Comparison of ENCODE assay signal across 15 mouse cellular contexts in the genomic region with DNA sequence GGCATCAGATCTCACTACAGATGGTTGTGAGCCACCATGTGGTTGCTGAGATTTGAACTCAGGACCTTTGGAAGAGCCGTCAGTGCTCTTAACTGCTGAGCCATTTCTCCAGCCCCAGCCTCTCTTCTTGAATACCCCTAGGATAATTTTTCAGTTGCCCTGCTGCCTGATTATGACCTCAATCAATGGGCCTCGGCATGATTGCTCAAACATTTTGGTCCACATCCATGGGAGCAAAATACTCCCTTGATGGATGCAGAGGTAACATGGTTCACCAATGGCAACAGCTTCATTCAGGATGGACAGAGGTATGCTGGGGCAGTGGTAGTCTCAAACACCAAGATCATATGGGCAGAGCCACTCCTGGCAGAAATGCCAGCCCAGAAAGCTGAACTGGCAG. TPM values are rescaled to one million over a fixed set of nuclear protein-coding genes. Genes with fewer than 3 reads are reported as not detected.
DNase-seq lines count a peak whose midpoint lies in the region; ATAC-seq and TF ChIP-seq lines count a peak whose summit lies in the region.
"Not testable (repeated sequence)": the region's sequence is repeated elsewhere in the genome, so short reads cannot be mapped to it uniquely, and the experiment has no call there.
"Had no signal": no experiment of that assay in that cellular context is flagged by ENCODE, and none has a peak within 500 bp of the region (broad histone marks: within the 10 kb centered on the region; RNA-seq: fewer than 3 reads in every experiment).

No protein-coding gene starts in this region.

- H3K9ac ChIP-seq in liver, adult 2 months (ENCODE audit: low read depth, low read length); liver, postnatal 0 days (replicated peaks): not testable (repeated sequence)

- TF ChIP-seq POLR2A in liver, adult 2 months (IDR thresholded peaks at IDR 0.05; ENCODE audit: extremely low read depth, insufficient read depth, low read length) = not testable (repeated sequence)

- not testable (repeated sequence) for H3K4me2 ChIP-seq in liver, postnatal 0 days (ENCODE audit: low read depth, low read length)

- not testable (repeated sequence) for H3K9me3 ChIP-seq in liver, postnatal 0 days (ENCODE audit: low read length)

- peak; percentile 80 for DNase-seq in liver, adult 2 months (ENCODE audit: extremely low read depth, low read depth, low spot score)
- DNase-seq in liver, postnatal 0 days = not testable (repeated sequence)

- ATAC-seq in liver, postnatal 0 days = peak; percentile 54; the same call in 1 of the 2 replicates

- not testable (repeated sequence) for TF ChIP-seq CTCF in liver, adult 2 months (IDR thresholded peaks at IDR 0.05; ENCODE audit: low read depth, low read length); liver, postnatal 0 days (IDR thresholded peaks at IDR 0.05; ENCODE audit: low read depth)

- not testable (repeated sequence) for H3K4me1 ChIP-seq in liver, adult 2 months (ENCODE audit: control insufficient read depth, insufficient read depth, low read length); liver, postnatal 0 days (ENCODE audit: insufficient read depth)

- H3K79me2 ChIP-seq in liver, adult 2 months (ENCODE audit: control insufficient read depth, insufficient read depth, low read length) = not testable (repeated sequence)

- 24% methylated on average over 2 of the region's 2 CpGs for WGBS in liver, adult 2 months
- WGBS in liver, postnatal 0 days (ENCODE audit: insufficient replicate concordance) = 75% methylated on average over 2 of the region's 2 CpGs

- H3K36me3 ChIP-seq in liver, adult 2 months (ENCODE audit: control insufficient read depth, insufficient read depth, low read length); liver, postnatal 0 days (replicated peaks; ENCODE audit: insufficient read depth, low read length): not testable (repeated sequence)

- not testable (repeated sequence) for H3K27me3 ChIP-seq in liver, adult 2 months (ENCODE audit: control insufficient read depth, insufficient read depth, low read length); liver, postnatal 0 days (ENCODE audit: insufficient read depth, low read length)

- not testable (repeated sequence) for H3K4me3 ChIP-seq in liver, adult 2 months (ENCODE audit: insufficient read depth, low read depth, low read length); liver, postnatal 0 days (ENCODE audit: low read depth, low read length)

- TF ChIP-seq EP300 in liver, postnatal 0 days (IDR thresholded peaks at IDR 0.05; ENCODE audit: low read depth) = not testable (repeated sequence)

- not testable (repeated sequence) for H3K27ac ChIP-seq in liver, adult 2 months (replicated peaks; ENCODE audit: insufficient read depth, low read depth, low read length); liver, postnatal 0 days (ENCODE audit: low read depth)

RNA-seq across cellular contexts. Expression of gene AU018091, which starts 17.7 kb away (rescaled TPM):
- total RNA-seq in liver, adult 2 months (2014; rRNA removed) = not detected in 2 replicates
- polyA plus RNA-seq in liver, adult 2 months (2012; rRNA removed) = not detected in 2 replicates
- not detected in 2 replicates for polyA plus RNA-seq in liver, postnatal 0 days (2015; fragmentation: Nextera tagmentation; extraction: Ambion mirVana)
- total RNA-seq: adrenal gland, adult 18-20 months; adrenal gland, adult 2 months; adrenal gland, adult 8-10 months; adrenal gland, postnatal 10 days; adrenal gland, postnatal 14 days; adrenal gland, postnatal 25 days; adrenal gland, postnatal 36 days; adrenal gland, postnatal 4 days; MEL had no signal
- polyA plus RNA-seq: activated CD4-positive, CD25-positive, alpha-beta regulatory T cell, adult 4 months; adrenal gland, adult 2 months; CD4-positive, CD25-positive, alpha-beta regulatory T cell, adult 4 months; cerebellum, adult 2 months; G1E had no signal
